Mouse (Mus musculus): ENCODE results near the gene Gmip. TPM values are rescaled to one million over a fixed set of nuclear protein-coding genes. Genes with fewer than 3 reads are reported as not detected.

Gmip gene
- polyA plus RNA-seq, 1 experiment from 2014 or later, result 14.2 TPM

GRCm38 (mm10) chr8:69797661-69798060 is 10.8 kb upstream of the Gmip start:
- Histone ChIP-seq H3K4me1 (ENCODE audit: control insufficient read depth, insufficient read depth, low read length) (peaks cover 4% of the 10 kb centered on the region; the same call in 1 of the 2 replicates), H3K4me2 (ENCODE audit: low read depth) (no peak overlapping the region), H3K4me3 (ENCODE audit: low read depth, low read length) (no peak overlapping the region), H3K27me3 (ENCODE audit: control insufficient read depth, insufficient read depth, low read length) (no peaks in the 10 kb centered on the region), H3K36me3 (ENCODE audit: control insufficient read depth, insufficient read depth, low read length) (peaks cover 58% of the 10 kb centered on the region), H3K9ac (ENCODE audit: low read length) (no peak overlapping the region), H3K9me3 (ENCODE audit: control insufficient read depth, low read length) (no peaks in the 10 kb centered on the region), H3K27ac (ENCODE audit: low read depth, low read length) (no peak overlapping the region)
- 98% methylated on average over 10 of the region's 10 CpGs for WGBS
- ATAC-seq (ENCODE audit: insufficient read depth, low FRiP score, low TSS enrichment) (no peak), DNase-seq (ENCODE audit: low spot score) (no peak)

DNA sequence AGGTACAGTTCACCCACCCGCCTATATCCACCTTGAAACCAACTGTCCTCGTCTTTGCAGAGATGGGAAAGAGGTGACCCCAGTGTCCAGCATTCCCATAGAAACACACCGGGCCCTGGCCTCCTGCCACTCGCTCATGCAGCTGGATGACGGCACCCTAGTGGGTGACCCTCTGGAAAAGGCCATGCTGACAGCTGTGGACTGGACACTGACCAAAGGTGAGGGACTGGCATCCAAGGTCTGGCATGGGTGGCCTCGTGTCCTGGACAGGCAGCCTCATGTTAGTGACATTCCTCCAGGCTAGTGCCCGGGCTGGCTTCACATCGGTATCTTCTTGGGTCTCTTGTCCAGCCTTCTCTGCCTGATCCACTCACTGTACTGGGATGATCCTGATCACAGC is 9.2 kb upstream of the Gmip start:
- H3K36me3 ChIP-seq (ENCODE audit: control insufficient read depth, insufficient read depth, low read length), result peaks cover 64% of the 10 kb centered on the region
- H3K9me3 ChIP-seq (ENCODE audit: control insufficient read depth, low read length), result no peaks in the 10 kb centered on the region
- H3K9ac ChIP-seq (ENCODE audit: low read length), result no peak overlapping the region
- no peaks in the 10 kb centered on the region for H3K4me1 ChIP-seq (ENCODE audit: control insufficient read depth, insufficient read depth, low read length)
- no peak overlapping the region for H3K27ac ChIP-seq (ENCODE audit: low read depth, low read length)
- H3K27me3 ChIP-seq (ENCODE audit: control insufficient read depth, insufficient read depth, low read length), result no peaks in the 10 kb centered on the region
- no peak overlapping the region for H3K4me3 ChIP-seq (ENCODE audit: low read depth, low read length)
- no peak overlapping the region for H3K4me2 ChIP-seq (ENCODE audit: low read depth)
- WGBS, result 88% methylated on average over 8 of the region's 8 CpGs
- ATAC-seq (ENCODE audit: insufficient read depth, low FRiP score, low TSS enrichment), result no peak
- DNase-seq (ENCODE audit: low spot score), result no peak

DNA sequence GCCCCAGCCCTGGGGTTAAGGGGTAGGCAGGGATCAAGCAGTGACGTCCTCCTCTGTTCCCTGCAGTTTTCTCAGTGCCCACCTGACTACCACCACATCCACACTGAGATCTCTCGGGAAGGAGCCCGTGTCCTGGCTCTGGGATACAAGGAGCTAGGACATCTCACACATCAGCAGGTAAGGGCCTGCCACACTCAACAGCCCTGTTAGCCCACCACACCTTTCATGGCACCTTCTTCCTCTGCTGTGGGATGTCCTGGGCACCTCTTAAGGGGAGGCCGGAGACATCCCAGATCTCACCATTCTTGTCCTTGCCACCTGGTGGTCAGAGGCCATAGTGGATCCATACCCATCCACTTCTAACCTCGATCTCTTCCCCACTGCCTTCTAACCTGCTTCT is 8.5 kb upstream of the Gmip start:
- H3K4me1 ChIP-seq (ENCODE audit: control insufficient read depth, insufficient read depth, low read length), result no peaks in the 10 kb centered on the region
- H3K27me3 ChIP-seq (ENCODE audit: control insufficient read depth, insufficient read depth, low read length), result no peaks in the 10 kb centered on the region
- peaks cover 61% of the 10 kb centered on the region for H3K36me3 ChIP-seq (ENCODE audit: control insufficient read depth, insufficient read depth, low read length)
- no peak for DNase-seq (ENCODE audit: low spot score)
- no peak overlapping the region for H3K27ac ChIP-seq (ENCODE audit: low read depth, low read length)
- no peak overlapping the region for H3K4me2 ChIP-seq (ENCODE audit: low read depth)
- H3K4me3 ChIP-seq (ENCODE audit: low read depth, low read length), result no peak overlapping the region
- H3K9me3 ChIP-seq (ENCODE audit: control insufficient read depth, low read length), result no peaks in the 10 kb centered on the region
- no peak for ATAC-seq (ENCODE audit: insufficient read depth, low FRiP score, low TSS enrichment)
- 89% methylated on average over 5 of the region's 5 CpGs for WGBS
- no peak overlapping the region for H3K9ac ChIP-seq (ENCODE audit: low read length)

DNA sequence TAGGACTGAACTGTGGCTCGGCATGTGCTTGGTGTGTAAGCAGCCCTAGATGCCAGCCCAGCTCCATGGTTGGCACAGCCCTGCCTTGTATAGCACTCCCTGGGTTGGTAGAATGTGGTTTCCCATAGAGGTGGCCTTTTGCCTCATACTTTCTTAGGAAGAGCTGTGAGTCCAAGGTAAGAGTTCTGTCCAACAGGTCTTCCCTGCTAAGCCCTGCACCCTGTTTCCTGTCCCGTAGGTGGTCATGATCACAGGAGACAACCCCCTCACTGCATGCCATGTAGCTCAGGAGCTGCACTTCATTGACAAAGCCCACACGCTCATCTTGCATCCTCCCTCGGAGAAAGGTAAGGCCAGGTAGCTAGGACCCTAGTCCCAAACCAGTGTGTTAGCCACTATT is 6.7 kb upstream of the Gmip start:
- no peak overlapping the region for H3K27ac ChIP-seq (ENCODE audit: low read depth, low read length)
- ATAC-seq (ENCODE audit: insufficient read depth, low FRiP score, low TSS enrichment) (no peak), DNase-seq (ENCODE audit: low spot score) (no peak)
- H3K27me3 ChIP-seq (ENCODE audit: control insufficient read depth, insufficient read depth, low read length), result no peaks in the 10 kb centered on the region
- no peak overlapping the region for H3K4me2 ChIP-seq (ENCODE audit: low read depth)
- 94% methylated on average over 4 of the region's 4 CpGs for WGBS
- no peak overlapping the region for H3K9ac ChIP-seq (ENCODE audit: low read length)
- H3K36me3 ChIP-seq (ENCODE audit: control insufficient read depth, insufficient read depth, low read length), result peaks cover 71% of the 10 kb centered on the region
- H3K4me1 ChIP-seq (ENCODE audit: control insufficient read depth, insufficient read depth, low read length), result no peaks in the 10 kb centered on the region
- H3K4me3 ChIP-seq (ENCODE audit: low read depth, low read length), result no peak overlapping the region
- H3K9me3 ChIP-seq (ENCODE audit: control insufficient read depth, low read length), result no peaks in the 10 kb centered on the region

DNA sequence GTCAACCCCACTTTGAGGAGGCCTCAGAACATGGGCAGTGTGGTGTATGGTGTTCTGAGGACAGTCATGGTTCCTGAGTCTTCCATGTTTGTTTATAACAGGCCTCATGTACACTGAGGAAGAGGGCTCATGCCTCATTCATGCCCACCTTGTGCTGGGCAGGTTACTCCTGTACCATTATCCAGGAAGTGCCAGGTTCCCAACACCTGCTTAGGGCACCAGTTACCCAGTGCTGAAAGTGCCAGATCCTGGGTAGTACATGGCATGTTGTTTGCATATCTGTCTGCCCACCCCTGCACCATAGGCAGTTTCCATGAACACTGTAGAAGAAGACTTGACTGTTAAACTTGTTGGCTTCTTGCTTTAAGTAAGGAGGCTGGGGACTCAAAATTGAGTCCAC is 6.3 kb upstream of the Gmip start:
- H3K9ac ChIP-seq (ENCODE audit: low read length), result no peak overlapping the region
- DNase-seq (ENCODE audit: low spot score), result no peak
- H3K4me2 ChIP-seq (ENCODE audit: low read depth), result no peak overlapping the region
- H3K4me1 ChIP-seq (ENCODE audit: control insufficient read depth, insufficient read depth, low read length), result no peaks in the 10 kb centered on the region
- H3K27ac ChIP-seq (ENCODE audit: low read depth, low read length), result no peak overlapping the region
- no peak for ATAC-seq (ENCODE audit: insufficient read depth, low FRiP score, low TSS enrichment)
- no peaks in the 10 kb centered on the region for H3K9me3 ChIP-seq (ENCODE audit: control insufficient read depth, low read length)
- no peak overlapping the region for H3K4me3 ChIP-seq (ENCODE audit: low read depth, low read length)
- H3K36me3 ChIP-seq (ENCODE audit: control insufficient read depth, insufficient read depth, low read length), result peaks cover 71% of the 10 kb centered on the region
- H3K27me3 ChIP-seq (ENCODE audit: control insufficient read depth, insufficient read depth, low read length), result no peaks in the 10 kb centered on the region

DNA sequence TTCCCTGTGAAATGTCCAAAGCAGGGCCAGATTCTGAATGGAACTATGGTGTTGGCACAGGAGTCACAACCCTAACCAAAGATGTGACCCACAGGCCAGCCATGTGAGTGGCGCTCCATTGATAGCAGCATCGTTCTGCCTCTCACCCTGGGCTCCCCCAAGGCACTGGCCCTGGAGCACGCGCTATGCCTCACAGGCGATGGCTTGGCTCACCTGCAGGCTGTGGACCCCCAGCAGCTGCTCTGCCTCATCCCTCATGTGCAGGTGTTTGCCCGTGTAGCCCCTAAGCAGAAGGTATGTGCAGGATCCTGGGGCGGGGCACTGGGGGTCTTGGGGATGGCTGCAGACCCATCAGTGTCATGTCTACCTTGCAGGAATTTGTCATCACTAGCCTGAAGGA is 5.1 kb upstream of the Gmip start:
- Histone ChIP-seq H3K4me2 (ENCODE audit: low read depth) (no peak overlapping the region), H3K27ac (ENCODE audit: low read depth, low read length) (no peak overlapping the region), H3K27me3 (ENCODE audit: control insufficient read depth, insufficient read depth, low read length) (no peaks in the 10 kb centered on the region), H3K4me1 (ENCODE audit: control insufficient read depth, insufficient read depth, low read length) (0 out of 2 replicates have a peak, but pooled peaks cover under 1% of the 10 kb centered on the region), H3K4me3 (ENCODE audit: low read depth, low read length) (no peak overlapping the region), H3K9me3 (ENCODE audit: control insufficient read depth, low read length) (no peaks in the 10 kb centered on the region), H3K36me3 (ENCODE audit: control insufficient read depth, insufficient read depth, low read length) (peaks cover 64% of the 10 kb centered on the region), H3K9ac (ENCODE audit: low read length) (no peak overlapping the region)
- ATAC-seq (ENCODE audit: insufficient read depth, low FRiP score, low TSS enrichment), result no peak
- DNase-seq (ENCODE audit: low spot score), result no peak
- 93% methylated on average over 7 of the region's 7 CpGs for WGBS

GRCm38 (mm10) chr8:69804537-69804936 is 3.9 kb upstream of the Gmip start:
- Histone ChIP-seq H3K9me3 (ENCODE audit: control insufficient read depth, low read length) (no peaks in the 10 kb centered on the region), H3K4me2 (ENCODE audit: low read depth) (no peak overlapping the region), H3K9ac (ENCODE audit: low read length) (no peak overlapping the region), H3K4me3 (ENCODE audit: low read depth, low read length) (no peak overlapping the region), H3K36me3 (ENCODE audit: control insufficient read depth, insufficient read depth, low read length) (peaks cover 53% of the 10 kb centered on the region), H3K27ac (ENCODE audit: low read depth, low read length) (no peak overlapping the region), H3K4me1 (ENCODE audit: control insufficient read depth, insufficient read depth, low read length) (peaks cover 4% of the 10 kb centered on the region; the same call in 1 of the 2 replicates), H3K27me3 (ENCODE audit: control insufficient read depth, insufficient read depth, low read length) (no peaks in the 10 kb centered on the region)
- 93% methylated on average over 6 of the region's 6 CpGs for WGBS
- DNase-seq (ENCODE audit: low spot score) (no peak), ATAC-seq (ENCODE audit: insufficient read depth, low FRiP score, low TSS enrichment) (no peak)

- DNase-seq (ENCODE audit: low spot score) (no peak), ATAC-seq (ENCODE audit: insufficient read depth, low FRiP score, low TSS enrichment) (no peak)
- Histone ChIP-seq H3K9me3 (ENCODE audit: control insufficient read depth, low read length) (no peaks in the 10 kb centered on the region), H3K4me3 (ENCODE audit: low read depth, low read length) (no peak overlapping the region), H3K9ac (ENCODE audit: low read length) (no peak overlapping the region), H3K27me3 (ENCODE audit: control insufficient read depth, insufficient read depth, low read length) (no peaks in the 10 kb centered on the region), H3K4me1 (ENCODE audit: control insufficient read depth, insufficient read depth, low read length) (peaks cover 4% of the 10 kb centered on the region; the same call in 1 of the 2 replicates), H3K36me3 (ENCODE audit: control insufficient read depth, insufficient read depth, low read length) (peaks cover 51% of the 10 kb centered on the region), H3K27ac (ENCODE audit: low read depth, low read length) (no peak overlapping the region), H3K4me2 (ENCODE audit: low read depth) (no peak overlapping the region)
- 95% methylated on average over 10 of the region's 10 CpGs for WGBS
Measured at GRCm38 (mm10) chr8:69805086-69805485, 3.4 kb upstream of the Gmip start.

GRCm38 (mm10) chr8:69805491-69805890 is 3.0 kb upstream of the Gmip start:
- Histone ChIP-seq H3K36me3 (ENCODE audit: control insufficient read depth, insufficient read depth, low read length) (peaks cover 48% of the 10 kb centered on the region), H3K4me1 (ENCODE audit: control insufficient read depth, insufficient read depth, low read length) (peaks cover 4% of the 10 kb centered on the region; the same call in 1 of the 2 replicates), H3K9me3 (ENCODE audit: control insufficient read depth, low read length) (no peaks in the 10 kb centered on the region), H3K4me2 (ENCODE audit: low read depth) (no peak overlapping the region), H3K27ac (ENCODE audit: low read depth, low read length) (no peak overlapping the region), H3K27me3 (ENCODE audit: control insufficient read depth, insufficient read depth, low read length) (no peaks in the 10 kb centered on the region), H3K4me3 (ENCODE audit: low read depth, low read length) (no peak overlapping the region), H3K9ac (ENCODE audit: low read length) (no peak overlapping the region)
- DNase-seq (ENCODE audit: low spot score), result no peak
- WGBS, result 97% methylated on average over 9 of the region's 9 CpGs
- no peak for ATAC-seq (ENCODE audit: insufficient read depth, low FRiP score, low TSS enrichment)
